Mouse (Mus musculus): Measurements from ENCODE around the gene Zbtb37.

The Zbtb37 gene

GRCm38 (mm10) chr1:161034435-161035280 lies at the start of gene Zbtb37:
Zbtb37 (minus strand) TSS chr1:161034849.
- DNase-seq, result peak; percentile 98

GRCm38 (mm10) chr1:161077243-161077642 lies 42.6 kb upstream of the Zbtb37 start:
- DNase-seq, result no peak

GRCm38 (mm10) chr1:161076238-161076637 lies 41.6 kb upstream of the Zbtb37 start:
- DNase-seq, result no peak

- DNase-seq, result no peak
These were observed 36.6 kb upstream of the Zbtb37 start for GRCm38 (mm10) chr1:161071272-161071620.

- peak; percentile 94 for DNase-seq
These were observed 36.0 kb upstream of the Zbtb37 start, which contains the start of the genes Dars2 and Cenpl for GRCm38 (mm10) chr1:161070352-161071271. Dars2 (minus strand) TSS chr1:161070658. Cenpl (plus strand) TSS chr1:161070713.

GRCm38 (mm10) chr1:161063351-161063750 lies 28.7 kb upstream of the Zbtb37 start:
- DNase-seq, result no peak

- DNase-seq, result no peak
These were observed 22.5 kb upstream of the Zbtb37 start for GRCm38 (mm10) chr1:161057164-161057563.

GRCm38 (mm10) chr1:161046972-161047371 lies 12.3 kb upstream of the Zbtb37 start:
- no peak for DNase-seq

GRCm38 (mm10) chr1:161041261-161042020 lies 6.8 kb upstream of the Zbtb37 start:
- no peak for DNase-seq

GRCm38 (mm10) chr1:161040855-161041254 lies 6.2 kb upstream of the Zbtb37 start:
- DNase-seq, result no peak

GRCm38 (mm10) chr1:161040426-161040770 lies 5.7 kb upstream of the Zbtb37 start:
- DNase-seq, result no peak

GRCm38 (mm10) chr1:161039741-161040425 lies 5.2 kb upstream of the Zbtb37 start:
- DNase-seq, result no peak

- DNase-seq, result no peak
These were observed 4.5 kb upstream of the Zbtb37 start for GRCm38 (mm10) chr1:161038968-161039721.

- no peak for DNase-seq
These were observed 3.4 kb upstream of the Zbtb37 start for GRCm38 (mm10) chr1:161038004-161038403.

GRCm38 (mm10) chr1:161037599-161037998 lies 3.0 kb upstream of the Zbtb37 start:
- DNase-seq, result no peak

- no peak for DNase-seq
These were observed 2.4 kb upstream of the Zbtb37 start for GRCm38 (mm10) chr1:161037026-161037425.

GRCm38 (mm10) chr1:161036411-161036841 lies 1.8 kb upstream of the Zbtb37 start:
- no peak for DNase-seq

- DNase-seq, result peak; percentile 34
These were observed 1.2 kb upstream of the Zbtb37 start for GRCm38 (mm10) chr1:161035786-161036404.

GRCm38 (mm10) chr1:161035281-161035785 lies 684 bp upstream of the Zbtb37 start:
- no peak for DNase-seq

GRCm38 (mm10) chr1:161033856-161034434 lies 704 bp downstream of the Zbtb37 start:
- no peak for DNase-seq

All from cerebellum, adult 11-12 months (tissue).